Mouse (Mus musculus) cerebellum, postnatal 36 days (tissue): ENCODE data around the gene Rfx3.

ENCODE experiments used
- DNase-seq, 2 experiments: peaks; one replicate each; pipeline ENCODE4 v3.0.0; 2021 to 2022; ENCODE audit warnings: mixed read lengths in 2 of 2

Rfx3 gene

DNA sequence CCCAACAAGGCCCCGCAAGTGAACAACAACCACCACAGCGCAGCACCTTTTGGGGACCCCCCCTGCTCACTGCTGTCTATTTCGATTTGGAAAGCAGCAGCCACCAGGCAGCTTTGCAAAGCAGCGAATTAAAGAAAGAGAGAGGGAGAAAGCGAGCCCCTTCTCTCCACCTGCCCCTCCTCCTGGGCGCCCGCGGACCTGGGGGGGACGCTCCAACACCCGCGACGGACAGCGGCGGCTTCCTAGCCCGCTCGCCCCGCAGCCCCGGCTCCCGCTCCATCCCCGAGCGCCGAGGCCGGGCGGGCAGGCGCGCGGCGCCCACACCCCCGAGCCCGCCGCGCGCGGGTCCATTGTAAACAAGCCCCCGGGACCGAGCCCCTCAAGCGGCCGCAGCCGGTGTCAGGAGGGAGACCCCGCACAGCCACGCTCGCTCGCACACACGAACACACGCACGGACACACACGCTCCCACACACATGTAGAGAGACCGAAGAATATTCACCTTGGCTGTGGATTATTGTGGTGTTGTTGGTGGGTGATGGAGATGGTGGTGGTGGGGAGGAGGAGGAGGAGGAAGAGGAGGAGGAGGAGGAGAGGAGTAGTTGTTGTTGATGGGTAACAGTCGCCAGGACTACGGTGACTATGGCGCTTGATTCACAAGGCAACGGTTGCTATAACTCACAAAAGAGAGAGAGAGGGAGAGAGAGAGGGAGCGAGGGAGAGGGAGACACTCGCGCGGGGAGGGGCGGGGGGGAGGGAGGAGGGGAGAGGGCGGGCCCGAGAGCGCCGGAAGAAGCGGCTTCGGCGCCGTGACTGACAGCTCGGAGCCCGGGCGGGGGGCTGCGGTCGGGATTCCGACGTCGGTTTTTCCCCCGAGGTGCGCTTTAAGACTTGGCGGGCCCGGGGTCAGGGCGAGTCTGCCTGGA lies at the start of gene Rfx3:
Gene Rfx3, minus strand, starts transcription at position 696 of the 925 bp plus-strand sequence.
- peak in 1 of 2 experiments; percentile 81 for DNase-seq

DNA sequence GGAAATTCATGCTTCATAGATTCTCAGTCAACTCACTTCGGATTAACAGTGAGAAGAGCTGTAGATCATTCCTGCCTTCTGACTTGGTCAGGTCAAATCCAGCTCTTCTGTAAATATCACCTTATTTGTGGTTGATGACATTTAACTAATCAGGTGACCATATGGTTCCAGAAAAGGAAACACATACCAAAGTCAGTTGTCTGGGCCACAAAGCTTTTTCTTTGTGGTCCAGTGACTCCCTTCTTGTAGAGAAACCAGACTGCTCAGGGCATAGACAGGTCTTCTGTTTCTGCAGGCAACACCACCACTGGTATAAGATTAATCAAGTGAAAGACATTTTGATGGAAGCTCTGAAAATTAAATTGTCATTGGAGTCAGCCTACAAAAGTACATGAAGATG lies 41.1 kb upstream of the Rfx3 start:
- DNase-seq, result no peak

- no peak for DNase-seq
Observed at GRCm38 (mm10) chr19:28051571-28051970, 40.6 kb upstream of the Rfx3 start.

DNA sequence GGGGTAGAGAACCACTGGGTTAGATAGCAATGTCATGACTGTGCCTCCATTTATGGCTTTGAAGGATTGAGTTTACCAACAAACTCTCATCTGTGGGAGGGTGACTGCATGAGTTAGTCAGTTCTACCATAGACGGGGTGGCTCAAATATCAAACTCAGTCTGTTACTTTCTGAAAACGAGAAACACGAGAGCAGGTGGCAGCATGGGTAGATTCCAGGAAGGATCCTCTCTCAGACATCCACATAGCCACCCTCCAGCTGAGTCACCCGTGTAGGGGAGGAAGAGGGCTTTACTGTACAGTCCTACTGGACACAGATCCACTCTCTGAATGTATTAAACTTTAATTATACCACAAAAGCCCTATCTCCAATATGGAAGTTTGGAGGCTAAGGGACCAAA lies 38.3 kb upstream of the Rfx3 start:
- DNase-seq, result no peak

GRCm38 (mm10) chr19:28046806-28047205 lies 35.8 kb upstream of the Rfx3 start:
- DNase-seq, result no peak

GRCm38 (mm10) chr19:28044950-28045349 lies 34.0 kb upstream of the Rfx3 start:
- DNase-seq, result no peak

GRCm38 (mm10) chr19:28011718-28012499 lies 943 bp upstream of the Rfx3 start:
- peak; percentile 74 to 87 for DNase-seq

- peak in 1 of 2 experiments; percentile 94 for DNase-seq
Observed at GRCm38 (mm10) chr19:28011396-28011717, 391 bp upstream of the Rfx3 start.

DNA sequence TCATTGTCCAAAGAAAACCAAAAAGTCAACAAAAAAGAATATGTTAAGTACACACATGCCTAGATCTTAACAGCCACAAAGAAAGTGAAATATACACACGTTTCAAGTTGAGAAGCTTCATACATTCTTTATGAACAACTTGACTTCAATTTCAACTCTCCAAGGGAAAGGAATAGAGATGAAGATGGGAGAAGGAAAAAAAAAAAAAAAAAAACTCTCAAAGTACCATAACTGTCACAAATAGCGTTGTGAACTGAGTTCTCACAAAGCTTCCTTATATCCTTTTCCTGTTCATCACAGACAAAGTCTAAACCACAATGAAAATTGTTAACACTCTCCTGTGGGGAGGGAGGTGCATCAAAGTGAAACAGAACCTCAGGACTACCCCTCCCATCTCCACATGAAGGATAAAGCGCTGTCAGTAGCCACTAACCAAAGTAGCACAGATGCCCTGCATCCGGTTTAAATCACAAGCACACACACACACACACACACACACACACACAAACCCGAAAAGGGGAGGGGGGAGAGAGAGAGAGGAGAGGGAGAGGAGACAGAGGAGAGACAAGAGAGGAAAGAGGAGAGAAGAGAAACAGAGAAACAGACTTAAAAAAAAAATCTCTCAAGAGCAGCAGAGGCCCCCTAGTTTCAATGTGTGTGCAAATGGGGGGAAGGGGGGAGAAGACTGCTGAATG lies 1.2 kb downstream of the Rfx3 start:
- DNase-seq, result peak in 1 of 2 experiments; percentile 28

GRCm38 (mm10) chr19:28004190-28004589 lies 6.8 kb downstream of the Rfx3 start:
- no peak for DNase-seq

DNA sequence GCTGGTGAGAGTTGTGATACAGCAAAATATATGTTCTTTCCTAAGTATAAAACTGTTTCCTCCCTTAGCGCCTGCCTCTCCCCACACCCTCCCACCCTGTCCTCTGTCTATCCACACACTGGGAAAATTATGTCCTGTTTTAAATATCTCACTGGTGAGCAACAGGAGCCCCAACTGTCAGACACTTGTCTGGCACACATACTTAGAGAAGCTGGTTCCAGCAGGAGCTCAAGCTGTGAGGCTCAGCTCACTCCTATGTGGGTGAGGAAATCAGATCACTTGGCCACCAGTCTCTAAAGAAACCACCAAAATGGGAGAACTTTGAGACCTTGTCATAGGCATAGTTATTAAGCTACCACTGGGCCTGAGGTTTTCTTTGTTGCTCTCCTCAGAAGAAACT lies 7.5 kb downstream of the Rfx3 start:
- peak in 1 of 2 experiments; percentile 21 for DNase-seq

- DNase-seq, result no peak
Observed at GRCm38 (mm10) chr19:28002708-28003107, 8.3 kb downstream of the Rfx3 start.

DNA sequence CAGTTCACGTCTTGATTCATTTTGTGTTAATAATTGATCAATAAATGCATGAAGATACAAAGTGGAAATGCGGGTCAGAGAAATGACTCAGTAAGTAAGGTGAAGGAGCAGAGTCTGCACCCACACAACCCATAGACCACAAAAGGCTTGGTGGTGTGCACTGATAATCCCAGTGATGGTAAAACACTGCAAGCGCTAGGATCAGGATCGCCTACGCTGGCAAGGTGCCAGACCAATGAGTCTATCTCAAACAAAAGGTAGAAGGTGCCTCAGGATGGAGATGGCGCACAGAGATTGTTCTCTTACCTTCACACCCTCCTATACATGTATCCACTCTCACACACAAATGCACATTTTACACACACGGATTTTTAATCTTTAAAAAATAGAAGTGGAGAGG lies 18.2 kb downstream of the Rfx3 start:
- DNase-seq, result peak; percentile 11 to 19

- no peak for DNase-seq
Observed at GRCm38 (mm10) chr19:27988746-27989145, 22.2 kb downstream of the Rfx3 start.

DNA sequence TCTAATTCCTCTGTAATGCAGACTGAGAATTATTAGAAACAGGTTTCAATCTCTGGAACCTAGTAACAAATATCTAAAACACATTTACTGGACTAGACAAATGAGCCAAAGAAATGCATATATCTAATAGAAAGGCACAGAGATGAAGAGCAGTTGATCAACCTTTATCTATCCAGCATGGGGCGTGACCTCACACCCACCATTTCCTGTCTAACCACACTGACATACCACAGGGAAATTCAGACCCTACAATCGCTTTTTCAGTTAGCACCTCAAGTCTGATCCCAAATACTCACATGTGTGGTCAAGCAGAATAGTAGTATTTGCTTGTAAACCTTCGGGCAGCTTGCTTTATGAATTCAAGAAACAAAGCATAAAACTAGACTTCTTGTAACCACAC lies 43.4 kb downstream of the Rfx3 start:
- no peak for DNase-seq

DNA sequence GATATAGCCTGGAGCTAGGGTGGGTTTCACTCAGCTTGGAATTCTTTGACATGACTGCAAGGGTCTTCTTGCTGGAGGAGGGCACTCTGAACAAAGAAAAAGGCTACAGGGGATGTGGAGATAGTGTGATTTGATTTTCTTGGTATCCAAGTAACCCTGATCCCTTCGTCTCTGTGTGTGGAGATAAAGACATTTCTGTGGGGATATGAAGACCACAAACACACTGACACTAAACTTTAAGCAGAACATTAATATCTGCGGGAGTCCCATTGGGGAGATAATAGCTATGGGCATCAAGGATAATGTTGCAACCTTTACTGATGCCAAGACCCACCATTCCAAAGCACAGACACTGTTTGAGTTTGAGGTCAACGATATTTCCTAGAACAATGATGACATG lies 49.7 kb downstream of the Rfx3 start:
- no peak for DNase-seq

DNA sequence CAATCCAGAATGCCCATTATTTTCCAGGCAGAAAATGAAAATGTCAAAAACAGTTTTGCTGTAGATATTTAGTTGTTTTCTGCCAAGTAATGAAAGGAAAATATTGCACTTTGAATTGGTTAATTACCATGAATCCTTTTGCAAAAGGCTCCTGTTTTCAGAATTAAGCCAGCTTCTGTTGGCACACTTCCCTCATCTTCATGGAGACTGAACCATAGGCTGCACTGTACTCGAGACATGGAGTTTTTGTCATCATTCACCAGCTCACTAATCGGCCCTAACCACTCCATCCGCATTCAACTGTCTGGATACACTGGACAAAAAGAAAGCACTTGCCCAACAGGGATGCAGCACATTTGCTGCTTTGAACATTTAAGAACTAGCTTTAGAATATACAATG lies 75.5 kb downstream of the Rfx3 start:
- no peak for DNase-seq

- DNase-seq, result no peak
Observed at GRCm38 (mm10) chr19:27931136-27931535, 79.8 kb downstream of the Rfx3 start.

DNA sequence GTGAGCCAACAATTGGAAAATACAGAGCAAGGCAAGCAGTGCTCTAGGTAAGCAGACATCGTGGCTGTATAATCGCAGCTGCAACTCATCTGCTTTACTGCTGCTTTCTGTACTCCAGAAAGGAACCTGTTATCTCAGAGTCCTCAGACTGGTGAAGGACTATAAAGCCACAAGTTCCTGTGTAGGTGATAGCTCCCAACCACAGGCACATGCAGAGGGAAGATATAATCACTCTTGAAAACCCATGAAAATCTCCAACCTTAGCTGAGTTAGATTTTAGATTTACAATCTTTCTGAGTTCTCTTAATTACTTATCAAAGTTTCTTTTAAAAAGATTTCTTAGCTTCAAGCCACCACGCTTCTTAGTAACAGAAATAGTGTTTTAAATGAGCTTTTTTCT lies 84.6 kb downstream of the Rfx3 start:
- DNase-seq, result no peak

DNA sequence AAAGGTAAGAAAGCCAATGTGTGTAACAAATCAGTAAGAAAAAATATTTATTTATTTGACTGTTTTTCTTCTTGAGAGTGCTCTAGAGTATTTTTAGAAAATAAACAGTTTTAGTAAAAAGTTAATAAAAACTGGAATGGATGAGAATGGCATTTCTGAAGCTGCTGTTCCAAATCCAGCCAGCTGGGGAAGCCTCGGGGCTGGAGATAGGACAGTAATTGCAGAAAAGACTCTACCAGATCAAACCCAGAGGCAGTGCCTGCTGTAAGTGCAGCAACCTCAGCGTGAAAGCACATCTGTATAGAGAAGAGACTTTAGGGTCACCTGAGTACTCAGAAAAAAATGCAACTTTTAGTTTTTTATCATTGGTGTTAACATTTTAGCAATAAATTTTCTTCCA lies 91.9 kb downstream of the Rfx3 start:
- no peak for DNase-seq

DNA sequence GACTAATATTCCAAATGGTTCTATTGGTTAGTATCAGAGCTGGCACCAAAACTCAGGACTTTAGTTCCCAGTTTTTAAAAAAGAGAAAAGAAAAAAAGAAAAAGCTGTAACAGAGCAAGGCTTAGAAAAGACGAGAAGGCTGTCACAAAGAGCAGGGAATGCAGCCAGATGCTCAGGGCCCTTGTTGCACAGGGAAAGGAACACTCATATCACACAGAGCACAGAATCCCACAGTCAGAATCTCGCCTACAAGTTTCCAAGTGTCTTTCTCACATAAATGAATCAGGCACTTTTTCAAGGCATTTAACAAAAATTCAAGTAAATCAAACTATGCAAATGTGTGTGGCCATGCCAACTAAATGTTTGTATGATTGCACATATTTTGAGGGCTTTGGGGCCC lies 94.5 kb downstream of the Rfx3 start:
- DNase-seq, result no peak

DNA sequence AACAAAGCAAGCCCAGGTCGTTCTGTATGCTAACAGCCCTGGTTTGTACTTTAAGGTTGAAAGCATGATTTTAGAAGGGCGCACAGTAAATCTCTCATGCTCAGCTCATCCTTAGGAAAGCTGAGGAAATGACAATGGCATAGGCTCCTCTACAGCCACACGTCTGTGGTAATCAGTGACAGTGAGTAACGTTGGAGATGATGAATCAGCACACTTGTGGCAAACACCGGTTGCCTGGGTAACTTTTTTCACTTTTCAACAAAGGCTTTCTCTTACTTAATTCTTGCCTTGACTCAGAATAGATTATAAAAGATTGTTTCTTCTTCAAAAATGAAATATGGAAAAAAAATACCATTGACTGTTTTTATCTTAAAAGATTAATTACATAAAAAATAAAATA lies 104.0 kb downstream of the Rfx3 start:
- DNase-seq, result no peak

DNA sequence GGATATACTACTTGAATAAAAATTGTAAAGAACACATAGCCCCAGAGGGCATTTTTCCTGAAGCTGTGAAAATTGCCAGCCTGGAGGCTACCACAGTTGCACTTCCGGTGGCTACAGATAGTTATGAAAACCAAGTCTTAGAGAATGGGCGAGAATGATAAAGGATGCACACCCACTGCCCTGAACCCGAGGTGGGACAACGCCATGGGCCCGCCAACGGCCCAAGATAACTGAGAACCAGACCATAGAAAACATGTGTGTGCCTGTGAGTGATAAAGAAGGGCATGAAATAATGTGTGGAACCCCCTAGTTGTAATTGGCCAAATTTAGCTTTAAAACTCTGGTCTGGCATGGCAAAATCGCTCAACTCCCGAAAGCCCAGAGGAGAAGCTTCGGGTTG lies 105.0 kb downstream of the Rfx3 start:
- DNase-seq, result no peak
